Mouse (Mus musculus) olfactory bulb, adult 2 months (tissue): ENCODE measurements around the gene Wnt9b.

Experiments
- CTCF ChIP-seq: fragments of 200-500 bp; IDR thresholded peaks from 2 replicates; pipeline ENCODE4 v1.5.1; 2012; ENCODE audit warnings: low read depth, mild to moderate bottlenecking, low read length, moderate library complexity; ENCODE audit not compliant: insufficient read depth
- POLR2A ChIP-seq: fragments of 200-500 bp; IDR thresholded peaks from 2 replicates; pipeline ENCODE4 v1.6.1; 2012; ENCODE audit warnings: mild to moderate bottlenecking, low read depth, low read length, moderate library complexity; ENCODE audit not compliant: insufficient read depth

- TF ChIP-seq CTCF (no peak), POLR2A (no peak)
Measured at GRCm38 (mm10) chr11:103772505-103773386, 23.1 kb upstream of the Wnt9b start.
